Mouse (Mus musculus) E14TG2a.4 (cell line): ENCODE results near the gene D6Ertd527e.

Experiments
- CTCF ChIP-seq: conservative IDR thresholded peaks from 2 replicates; pipeline ENCODE4 v1.5.1; 2014; ENCODE audit warnings: low read length
- POU5F1 ChIP-seq: IDR thresholded peaks from 2 replicates; pipeline ENCODE4 v1.6.1; 2014; ENCODE audit warnings: low read length, borderline replicate concordance

DNA sequence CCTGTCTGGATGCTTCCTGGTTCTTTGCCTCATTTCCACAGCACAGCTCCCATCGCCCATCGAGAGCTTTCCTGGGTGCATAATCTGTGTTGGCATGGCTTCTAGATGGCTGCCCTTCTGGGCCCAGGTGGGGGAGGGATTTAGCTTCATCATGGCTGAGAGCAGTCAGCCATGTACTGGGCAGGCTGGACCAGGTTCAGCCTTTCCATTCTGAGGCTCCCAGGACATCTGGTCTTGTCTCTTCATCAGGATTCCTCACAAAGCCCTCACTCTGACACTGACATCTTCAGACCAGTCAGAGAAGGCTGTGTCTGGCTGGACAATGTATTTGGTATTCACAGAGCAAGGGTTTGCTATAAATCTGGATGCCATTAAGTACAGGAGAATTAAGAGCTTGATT lies 11.4 kb downstream of the D6Ertd527e start:
- no peak for TF ChIP-seq CTCF
- no peak for TF ChIP-seq POU5F1
